Mouse (Mus musculus) lung, postnatal 0 days (tissue): ENCODE measurements around the gene Xylt1. TPM values are rescaled to one million over a fixed set of nuclear protein-coding genes. Genes with fewer than 3 reads are reported as not detected.

Source experiments
- ATAC-seq: fragments of 200-750 bp; cut with Nextera tagmentation; 2 replicates; pipeline ENCODE4 v1.8.0; 2017; ENCODE audit warnings: moderate library complexity
- DNase-seq: peaks from one replicate; pipeline ENCODE4 v3.0.0-alpha.2; 2016; ENCODE audit warnings: low spot score
- H3K27ac ChIP-seq: fragments of 300-500 bp; sonication (generic); 2 replicates; pipeline ENCODE4 v1.5.1; 2014; ENCODE audit warnings: antibody characterized with exemption, mild to moderate bottlenecking, low read length, mixed read lengths
- H3K27me3 ChIP-seq: fragments of 300-500 bp; sonication (generic); replicated peaks from 2 replicates; pipeline ENCODE4 v1.6.1; 2014; ENCODE audit warnings: low read length, mixed read lengths; ENCODE audit not compliant: insufficient read depth
- H3K36me3 ChIP-seq: fragments of 300-500 bp; sonication (generic); 2 replicates; pipeline ENCODE4 v1.6.1; 2014; ENCODE audit warnings: low read length, mixed read lengths; ENCODE audit not compliant: insufficient read depth
- H3K4me1 ChIP-seq: fragments of 300-500 bp; sonication (generic); 2 replicates; pipeline ENCODE4 v1.6.1; 2014; ENCODE audit warnings: antibody characterized with exemption, low read depth, low read length, mixed read lengths; ENCODE audit not compliant: insufficient read depth
- H3K4me2 ChIP-seq: fragments of 300-500 bp; sonication (generic); replicated peaks from 2 replicates; pipeline ENCODE4 v1.6.1; 2014; ENCODE audit warnings: low read depth, mild to moderate bottlenecking, low read length, moderate library complexity, mixed read lengths
- H3K4me3 ChIP-seq: fragments of 300-500 bp; sonication (generic); 2 replicates; pipeline ENCODE4 v1.5.1; 2014; ENCODE audit warnings: low read depth, low read length
- H3K9ac ChIP-seq: fragments of 300-500 bp; sonication (generic); replicated peaks from 2 replicates; pipeline ENCODE4 v1.6.1; 2014; ENCODE audit warnings: low read depth, mild to moderate bottlenecking
- H3K9me3 ChIP-seq: fragments of 300-500 bp; sonication (generic); 2 replicates; pipeline ENCODE4 v1.6.1; 2016; ENCODE audit warnings: low read length, mixed read lengths
- CTCF ChIP-seq: IDR thresholded peaks from 2 replicates; pipeline ENCODE4 v1.5.1; 2016; ENCODE audit warnings: antibody characterized with exemption, mild to moderate bottlenecking
- EP300 ChIP-seq: IDR thresholded peaks from 2 replicates; pipeline ENCODE4 v1.6.1; 2016; ENCODE audit warnings: antibody characterized with exemption, mild to moderate bottlenecking, control low read depth
- WGBS: fragments of 180-500 bp; shearing (Covaris S2); extraction: QIAGEN DNeasy Blood & Tissue Kit; methylation state at CpG from one replicate; pipeline ENCODE4 v1.1.7; 2014; 5-methylcytosine and 5-hydroxymethylcytosine counted together
- polyA plus RNA-seq: library from polyadenylated mRNA; unstranded; fragments of >200 nt; fragmentation: Nextera tagmentation; extraction: Ambion mirVana; gene quantifications from 2 replicates; pipeline ENCODE4 v1.2.1, GENCODE M21; 2015

Gene Xylt1
- polyA plus RNA-seq, 1 experiment from 2014 or later = 0.45 TPM

GRCm38 (mm10) chr7:117612788-117613473 lies 232.2 kb downstream of the Xylt1 start:
- 56% methylated on average over 11 of the region's 11 CpGs for WGBS
- H3K4me1 ChIP-seq = no peaks in the 10 kb centered on the region
- DNase-seq = no peak

GRCm38 (mm10) chr7:117613796-117614195 lies 233.0 kb downstream of the Xylt1 start:
- Histone ChIP-seq H3K4me3 (no peak overlapping the region), H3K4me2 (no peak overlapping the region), H3K27ac (no peak overlapping the region), H3K9ac (no peak overlapping the region), H3K9me3 (no peaks in the 10 kb centered on the region), H3K36me3 (no peaks in the 10 kb centered on the region), H3K4me1 (no peaks in the 10 kb centered on the region), H3K27me3 (no peaks in the 10 kb centered on the region)
- TF ChIP-seq CTCF = no peak
- TF ChIP-seq EP300 = no peak
- WGBS = 21% methylated on average over 3 of the region's 3 CpGs
- no peak for ATAC-seq
- DNase-seq = no peak

More at GRCm38 (mm10) chr7:117612788-117613473, 232.2 kb downstream of the Xylt1 start:
- no peak for ATAC-seq
- no peak for TF ChIP-seq EP300
- TF ChIP-seq CTCF = no peak
- H3K36me3 ChIP-seq = no peaks in the 10 kb centered on the region
- no peak overlapping the region for H3K9ac ChIP-seq
- no peaks in the 10 kb centered on the region for H3K27me3 ChIP-seq
- no peak overlapping the region for H3K27ac ChIP-seq
- no peak overlapping the region for H3K4me3 ChIP-seq
- no peaks in the 10 kb centered on the region for H3K9me3 ChIP-seq
- no peak overlapping the region for H3K4me2 ChIP-seq

GRCm38 (mm10) chr7:117614346-117614745 lies 233.6 kb downstream of the Xylt1 start:
- ATAC-seq = no peak
- TF ChIP-seq CTCF = no peak
- no peak for TF ChIP-seq EP300
- Histone ChIP-seq H3K9me3 (no peaks in the 10 kb centered on the region), H3K4me3 (no peak overlapping the region), H3K27me3 (no peaks in the 10 kb centered on the region), H3K9ac (no peak overlapping the region), H3K36me3 (no peaks in the 10 kb centered on the region), H3K4me2 (no peak overlapping the region), H3K4me1 (no peaks in the 10 kb centered on the region), H3K27ac (no peak overlapping the region)
- DNase-seq = no peak
- 55% methylated on average over 2 of the region's 2 CpGs for WGBS

DNA sequence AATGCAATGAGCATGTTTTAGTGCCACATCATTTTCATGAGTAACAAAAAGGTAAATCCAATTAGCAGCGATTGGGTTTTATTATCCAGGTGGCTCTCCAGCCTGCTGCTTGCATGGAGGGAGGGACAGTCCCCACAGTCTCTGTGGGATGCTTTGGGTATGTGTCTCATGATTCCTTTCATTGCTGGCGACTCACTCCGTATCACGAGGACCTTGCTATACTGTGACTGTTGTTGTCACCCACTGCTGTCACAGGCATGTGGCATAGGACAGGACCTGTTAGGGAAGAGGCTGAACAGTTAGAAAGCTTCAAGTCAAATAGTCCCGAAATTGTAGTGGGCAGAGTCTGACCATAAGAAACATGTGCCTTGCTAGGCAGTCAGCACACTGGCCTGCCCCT lies 234.1 kb downstream of the Xylt1 start:
- Histone ChIP-seq H3K4me2 (no peak overlapping the region), H3K27me3 (no peaks in the 10 kb centered on the region), H3K9me3 (no peaks in the 10 kb centered on the region), H3K4me3 (no peak overlapping the region), H3K27ac (no peak overlapping the region), H3K4me1 (no peaks in the 10 kb centered on the region), H3K36me3 (no peaks in the 10 kb centered on the region), H3K9ac (no peak overlapping the region)
- no peak for TF ChIP-seq CTCF
- no peak for TF ChIP-seq EP300
- DNase-seq (no peak), ATAC-seq (no peak)
- 77% methylated on average over 5 of the region's 5 CpGs for WGBS

GRCm38 (mm10) chr7:117616277-117616676 lies 235.5 kb downstream of the Xylt1 start:
- Histone ChIP-seq H3K4me2 (no peak overlapping the region), H3K4me1 (no peaks in the 10 kb centered on the region), H3K27ac (no peak overlapping the region), H3K9me3 (no peaks in the 10 kb centered on the region), H3K4me3 (no peak overlapping the region), H3K36me3 (no peaks in the 10 kb centered on the region), H3K27me3 (no peaks in the 10 kb centered on the region), H3K9ac (no peak overlapping the region)
- WGBS = 53% methylated on average over 5 of the region's 5 CpGs
- ATAC-seq (no peak), DNase-seq (no peak)
- TF ChIP-seq CTCF (no peak), EP300 (no peak)

- no peaks in the 10 kb centered on the region for H3K36me3 ChIP-seq
- H3K9me3 ChIP-seq = no peaks in the 10 kb centered on the region
- DNase-seq (no peak), ATAC-seq (no peak)
- no peaks in the 10 kb centered on the region for H3K27me3 ChIP-seq
- H3K4me1 ChIP-seq = no peaks in the 10 kb centered on the region
- TF ChIP-seq EP300 (no peak), CTCF (no peak)
- no peak overlapping the region for H3K4me3 ChIP-seq
- no peak overlapping the region for H3K27ac ChIP-seq
- no peak overlapping the region for H3K9ac ChIP-seq
- no peak overlapping the region for H3K4me2 ChIP-seq
- WGBS = 59% methylated on average over 4 of the region's 4 CpGs
Measured at GRCm38 (mm10) chr7:117618715-117619150, 238.0 kb downstream of the Xylt1 start.
